Mouse (Mus musculus) lung, adult 2 months (tissue): ENCODE results near the gene Rbm5. TPM values are rescaled to one million over a fixed set of nuclear protein-coding genes. Genes with fewer than 3 reads are reported as not detected.

Experiments used
- DNase-seq: peaks from one replicate; pipeline ENCODE4 v3.0.0; 2022
- H3K4me1 ChIP-seq: fragments of 200-500 bp; 2 replicates; pipeline ENCODE4 v1.6.1; 2011; ENCODE audit warnings: low read length; ENCODE audit not compliant: control insufficient read depth, insufficient read depth
- H3K4me3 ChIP-seq: fragments of 200-500 bp; replicated peaks from 2 replicates; pipeline ENCODE3; 2011; ENCODE audit warnings: low read depth, mild to moderate bottlenecking, control low read depth, low read length; ENCODE audit errors: extremely low read depth
- CTCF ChIP-seq: fragments of 200-500 bp; IDR thresholded peaks from 2 replicates; pipeline ENCODE4 v1.5.1; 2011; ENCODE audit warnings: mild to moderate bottlenecking, low read length, control low read depth; ENCODE audit not compliant: insufficient read depth
- POLR2A ChIP-seq: fragments of 200-500 bp; IDR thresholded peaks from 2 replicates; pipeline ENCODE4 v1.6.1; 2011; ENCODE audit warnings: low read depth, mild to moderate bottlenecking, control low read depth, low read length, borderline replicate concordance; ENCODE audit errors: extremely low read depth
- WGBS: fragments of 180-500 bp; shearing (Covaris S2); methylation state at CpG from one replicate; pipeline ENCODE4 v1.1.7; 2018; 5-methylcytosine and 5-hydroxymethylcytosine counted together
- polyA plus RNA-seq: library from polyadenylated mRNA; depleted of rRNA; stranded (reverse); fragments of >200 nt; gene quantifications from 2 replicates; pipeline ENCODE4 v1.2.3, GENCODE M21; 2012; rRNA removed

Gene Rbm5
- polyA plus RNA-seq, 1 experiment = 77.1 TPM

GRCm38 (mm10) chr9:107698611-107699190 lies 72.1 kb downstream of the Rbm5 start:
- Histone ChIP-seq H3K4me1 (peaks cover 58% of the 10 kb centered on the region), H3K4me3 (no peak overlapping the region)
- WGBS = 33% methylated on average over 14 of the region's 14 CpGs
- TF ChIP-seq POLR2A (no peak), CTCF (no peak)
- DNase-seq = peak; percentile 48

- TF ChIP-seq CTCF = no peak
These were observed 72.8 kb downstream of the Rbm5 start for GRCm38 (mm10) chr9:107697811-107698521.

GRCm38 (mm10) chr9:107696845-107697610 lies 73.8 kb downstream of the Rbm5 start:
- Histone ChIP-seq H3K4me3 (no peak overlapping the region), H3K4me1 (peaks cover 45% of the 10 kb centered on the region)
- TF ChIP-seq POLR2A = no peak
- no peak for TF ChIP-seq CTCF
- DNase-seq = no peak
- WGBS = 53% methylated on average over 9 of the region's 9 CpGs

More at GRCm38 (mm10) chr9:107697811-107698521, 72.8 kb downstream of the Rbm5 start:
- H3K4me3 ChIP-seq = no peak overlapping the region
- no peak for DNase-seq
- 39% methylated on average over 14 of the region's 14 CpGs for WGBS
- peaks cover 52% of the 10 kb centered on the region for H3K4me1 ChIP-seq

DNA sequence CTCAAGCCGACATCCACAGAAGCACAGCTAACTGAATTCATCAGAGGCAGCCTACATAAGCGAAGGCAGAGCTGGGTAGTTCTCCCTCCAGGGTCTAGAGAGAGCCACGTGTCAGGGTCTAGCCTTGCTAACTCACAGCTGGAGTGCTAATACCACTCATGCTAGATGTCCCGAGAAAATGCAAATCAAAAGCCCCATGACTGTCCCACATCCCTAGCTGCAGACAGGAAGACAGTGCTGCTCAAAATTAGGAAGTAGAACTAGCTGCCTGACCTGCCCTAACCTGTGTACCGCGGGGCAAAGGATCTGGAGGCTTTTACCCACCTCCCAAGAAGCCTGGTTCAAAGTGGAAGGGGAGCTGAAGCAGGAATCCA lies 74.7 kb downstream of the Rbm5 start:
- TF ChIP-seq POLR2A (no peak), CTCF (no peak)
- DNase-seq = no peak
- H3K4me1 ChIP-seq = peaks cover 39% of the 10 kb centered on the region

DNA sequence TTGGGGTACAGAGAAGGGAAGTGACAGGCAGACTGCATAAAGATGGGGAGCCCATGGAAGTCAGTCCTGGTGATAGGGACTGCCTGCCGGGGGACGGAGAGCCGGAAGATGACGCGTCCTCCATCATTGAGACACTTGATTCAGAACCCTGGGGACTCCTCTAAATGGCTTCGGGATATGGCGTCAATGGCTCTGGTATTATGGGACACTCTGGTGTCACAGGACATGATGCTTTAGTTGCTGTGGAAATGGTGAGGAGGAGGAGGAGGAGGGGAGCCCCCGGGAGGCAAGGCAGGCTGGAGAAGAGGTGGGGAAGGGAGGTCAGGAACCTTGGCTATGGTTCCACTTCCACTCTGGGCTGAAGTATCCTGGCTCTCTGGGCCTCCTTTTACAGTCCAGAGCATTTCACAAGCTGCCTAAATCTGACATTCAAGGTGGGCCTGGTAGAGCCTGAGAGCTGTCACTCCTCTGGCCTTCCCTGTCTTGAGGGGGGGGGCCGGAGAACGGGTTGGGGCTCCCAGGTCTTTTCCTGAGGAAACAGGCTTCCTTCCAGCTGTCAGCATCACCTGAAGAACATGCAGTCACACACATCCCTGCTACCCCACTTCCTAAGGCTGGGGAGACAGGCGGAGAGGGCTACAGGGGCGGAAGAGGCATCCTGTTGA lies 75.2 kb downstream of the Rbm5 start:
- Histone ChIP-seq H3K4me1 (peaks cover 33% of the 10 kb centered on the region), H3K4me3 (no peak overlapping the region)
- no peak for DNase-seq
- TF ChIP-seq POLR2A (no peak), CTCF (no peak)
- 66% methylated on average over 12 of the region's 12 CpGs for WGBS

More for the DNA sequence above, 74.7 kb downstream of the Rbm5 start:
- H3K4me3 ChIP-seq = no peak overlapping the region
- 31% methylated on average over 6 of the region's 6 CpGs for WGBS

- TF ChIP-seq CTCF = no peak
- no peak for TF ChIP-seq POLR2A
- peaks cover 26% of the 10 kb centered on the region for H3K4me1 ChIP-seq
- 24% methylated on average over 7 of the region's 7 CpGs for WGBS
- no peak for DNase-seq
- H3K4me3 ChIP-seq = no peak overlapping the region
These were observed 76.2 kb downstream of the Rbm5 start for GRCm38 (mm10) chr9:107694627-107695026.

GRCm38 (mm10) chr9:107693433-107693987 lies 77.3 kb downstream of the Rbm5 start:
- WGBS = 59% methylated on average over 4 of the region's 4 CpGs
- H3K4me3 ChIP-seq = no peak overlapping the region
- peaks cover 18% of the 10 kb centered on the region for H3K4me1 ChIP-seq
- DNase-seq = no peak
- TF ChIP-seq POLR2A (no peak), CTCF (no peak)

DNA sequence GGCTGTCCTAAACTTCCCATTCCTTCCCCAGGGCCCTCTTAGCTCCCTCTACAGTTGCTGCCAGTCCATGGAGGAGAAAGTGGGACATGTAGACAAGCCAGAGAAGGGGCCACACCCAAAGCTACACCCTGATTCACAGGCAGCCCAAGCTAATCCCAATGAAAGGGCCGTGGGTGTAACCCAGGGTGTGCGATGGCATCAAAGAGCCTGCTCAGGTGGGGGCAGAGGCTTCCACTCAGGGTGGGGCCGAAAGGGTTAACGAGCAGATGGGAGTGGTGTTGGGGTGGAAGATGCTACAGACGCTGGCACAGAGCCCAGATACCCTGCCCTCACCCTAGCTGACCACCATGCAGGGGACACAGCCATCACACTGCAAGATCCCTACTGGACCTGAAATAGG lies 78.0 kb downstream of the Rbm5 start:
- TF ChIP-seq POLR2A = no peak
- no peak for TF ChIP-seq CTCF
- Histone ChIP-seq H3K4me1 (peaks cover 18% of the 10 kb centered on the region), H3K4me3 (no peak overlapping the region)
- 50% methylated on average over 5 of the region's 5 CpGs for WGBS
- DNase-seq = no peak

GRCm38 (mm10) chr9:107690391-107690790 lies 80.4 kb downstream of the Rbm5 start:
- no peak for DNase-seq
- 55% methylated on average over 8 of the region's 8 CpGs for whole genome bisulfite sequencing
- TF ChIP-seq POLR2A = no peak
- TF ChIP-seq CTCF = no peak
- Histone ChIP-seq H3K4me1 (peaks cover 18% of the 10 kb centered on the region), H3K4me3 (no peak overlapping the region)

Other genes starting within 250 kb of the Rbm5 start
- gene Tmem115, start 237.1 kb downstream of the Rbm5 start, polyA plus RNA-seq = 57.6 and 59.4 TPM in 2 replicates
- gene Cyb561d2, start 228.8 kb downstream of the Rbm5 start, polyA plus RNA-seq = 35.6 and 37.1 TPM in 2 replicates
- 24.8 and 31.3 TPM in 2 replicates for gene Nprl2, start 228.8 kb downstream of the Rbm5 start, polyA plus RNA-seq
- gene Zmynd10, start 223.7 kb downstream of the Rbm5 start, polyA plus RNA-seq = 12.8 and 13.2 TPM in 2 replicates
- 43.7 and 45.5 TPM in 2 replicates for gene Rassf1, start 219.4 kb downstream of the Rbm5 start, polyA plus RNA-seq
- 46.0 and 46.7 TPM in 2 replicates for gene Tusc2, start 207.7 kb downstream of the Rbm5 start, polyA plus RNA-seq
- gene Hyal2, start 203.1 kb downstream of the Rbm5 start, polyA plus RNA-seq = 235 and 342 TPM in 2 replicates
- gene Hyal1, start 194.1 kb downstream of the Rbm5 start, polyA plus RNA-seq = 19.6 and 26.5 TPM in 2 replicates
- gene Naa80, start 192.1 kb downstream of the Rbm5 start, polyA plus RNA-seq = 87.8 and 91.9 TPM in 2 replicates
- 1.7 and 1.8 TPM in 2 replicates for gene Hyal3, start 190.2 kb downstream of the Rbm5 start, polyA plus RNA-seq
- 41.5 and 41.8 TPM in 2 replicates for gene Ifrd2, start 183.4 kb downstream of the Rbm5 start, polyA plus RNA-seq
- 81.0 and 95.6 TPM in 2 replicates for gene Sema3b, start 161.8 kb downstream of the Rbm5 start, polyA plus RNA-seq
- gene Gnai2, start 135.6 kb downstream of the Rbm5 start, polyA plus RNA-seq = 844 and 991 TPM in 2 replicates
- 1.8 and 16.1 TPM in 2 replicates for gene Slc38a3, start 101.5 kb downstream of the Rbm5 start, polyA plus RNA-seq
- gene Gnat1, start 91.3 kb downstream of the Rbm5 start, polyA plus RNA-seq = 0.09 and 0.20 TPM in 2 replicates
- gene Sema3f, start 60.5 kb downstream of the Rbm5 start, polyA plus RNA-seq = 318 and 413 TPM in 2 replicates
- gene Rbm6, start 102.2 kb upstream of the Rbm5 start, polyA plus RNA-seq = 13.0 and 19.0 TPM in 2 replicates
- gene Mon1a, start 117.2 kb upstream of the Rbm5 start, polyA plus RNA-seq = 29.4 and 31.7 TPM in 2 replicates
- gene Mst1r, start 135.9 kb upstream of the Rbm5 start, polyA plus RNA-seq = 17.8 and 27.4 TPM in 2 replicates
- not detected in 2 replicates for gene Actl11, start 157.5 kb upstream of the Rbm5 start, polyA plus RNA-seq
- 0.06 and 0.09 TPM in 2 replicates for gene Camkv, start 164.7 kb upstream of the Rbm5 start, polyA plus RNA-seq
- gene Traip, start 179.1 kb upstream of the Rbm5 start, polyA plus RNA-seq = 0.79 and 0.93 TPM in 2 replicates
- gene Uba7, start 204.5 kb upstream of the Rbm5 start, polyA plus RNA-seq = 94.0 and 124 TPM in 2 replicates
- 3.3 and 5.5 TPM in 2 replicates for gene Gm20661, start 212.1 kb upstream of the Rbm5 start, polyA plus RNA-seq
- gene Inka1, start 214.9 kb upstream of the Rbm5 start, polyA plus RNA-seq = 23.1 and 26.6 TPM in 2 replicates
- 72.3 and 89.2 TPM in 2 replicates for gene Cdhr4, start 221.5 kb upstream of the Rbm5 start, polyA plus RNA-seq
- 6.3 and 11.5 TPM in 2 replicates for gene Gm20662, start 225.4 kb upstream of the Rbm5 start, polyA plus RNA-seq
- gene Ip6k1, start 231.5 kb upstream of the Rbm5 start, polyA plus RNA-seq = 116 and 132 TPM in 2 replicates